In the genomic region with DNA sequence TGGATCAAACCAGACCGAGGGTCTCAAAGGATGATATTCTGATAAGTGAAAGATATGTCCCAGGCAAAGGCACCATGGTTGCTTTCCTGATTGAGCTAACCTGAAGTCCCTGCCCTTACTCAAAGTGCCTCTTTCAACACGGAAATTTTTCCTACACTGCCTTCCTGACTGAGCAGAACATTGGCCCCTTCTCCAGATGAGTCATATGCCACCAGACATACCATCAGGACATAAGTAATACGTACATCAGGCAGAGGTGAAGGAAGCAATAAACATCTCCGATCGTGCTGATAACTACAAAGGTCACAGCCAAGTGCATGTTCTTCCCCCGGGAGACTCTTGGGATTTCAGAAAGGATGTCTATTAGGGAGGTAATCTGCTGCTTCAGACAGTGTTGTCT, we compare ENCODE assay signal across 16 mouse cellular contexts.
"Had no signal": no experiment of that assay in that cellular context is flagged by ENCODE, and none has a peak within 500 bp of the region (broad histone marks: within the 10 kb centered on the region; RNA-seq: fewer than 3 reads in every experiment).

No protein-coding gene starts in this region.

- H3K27me3 ChIP-seq: liver, embryonic 15.5 days; megakaryocyte, embryonic 14.5 days; midbrain, embryonic 13.5 days; midbrain, embryonic 15.5 days; neural tube, embryonic 12.5 days; stomach, embryonic 15.5 days had no signal

- DNase-seq: lung, adult 18-20 months; lung, embryonic 14.5 days; lung, postnatal 10 days; right cerebral cortex, postnatal 14 days; thymus, adult 2 months; thymus, postnatal 25 days; thymus, postnatal 4 days had no signal

- H3K4me1 ChIP-seq: liver, embryonic 15.5 days; megakaryocyte, embryonic 14.5 days; neural tube, embryonic 12.5 days; stomach, embryonic 15.5 days had no signal

- H3K27ac ChIP-seq: liver, embryonic 15.5 days; macrophage; midbrain, embryonic 13.5 days; midbrain, embryonic 15.5 days; neural tube, embryonic 12.5 days; stomach, embryonic 15.5 days; stomach, postnatal 0 days had no signal

- H3K9me3 ChIP-seq: liver, embryonic 15.5 days; midbrain, embryonic 13.5 days; midbrain, embryonic 15.5 days; neural tube, embryonic 12.5 days; stomach, embryonic 15.5 days had no signal

- ATAC-seq: midbrain, embryonic 13.5 days; midbrain, embryonic 15.5 days had no signal

- H3K4me3 ChIP-seq: liver, embryonic 15.5 days; megakaryocyte, embryonic 14.5 days; midbrain, embryonic 13.5 days; midbrain, embryonic 15.5 days; neural tube, embryonic 12.5 days; stomach, embryonic 15.5 days had no signal

- H3K4me2 ChIP-seq: liver, embryonic 15.5 days; lung, embryonic 14.5 days; midbrain, embryonic 11.5 days; midbrain, embryonic 13.5 days; midbrain, embryonic 15.5 days; neural tube, embryonic 12.5 days; stomach, embryonic 15.5 days had no signal

- H3K9ac ChIP-seq: liver, embryonic 15.5 days; lung, embryonic 14.5 days; midbrain, embryonic 13.5 days; midbrain, embryonic 15.5 days; neural tube, embryonic 12.5 days; stomach, embryonic 15.5 days had no signal

- H3K36me3 ChIP-seq: liver, embryonic 15.5 days; midbrain, embryonic 13.5 days; midbrain, embryonic 15.5 days; neural tube, embryonic 12.5 days; stomach, embryonic 15.5 days had no signal
